ENCODE assay signal across 33 mouse cellular contexts in the genomic region with DNA sequence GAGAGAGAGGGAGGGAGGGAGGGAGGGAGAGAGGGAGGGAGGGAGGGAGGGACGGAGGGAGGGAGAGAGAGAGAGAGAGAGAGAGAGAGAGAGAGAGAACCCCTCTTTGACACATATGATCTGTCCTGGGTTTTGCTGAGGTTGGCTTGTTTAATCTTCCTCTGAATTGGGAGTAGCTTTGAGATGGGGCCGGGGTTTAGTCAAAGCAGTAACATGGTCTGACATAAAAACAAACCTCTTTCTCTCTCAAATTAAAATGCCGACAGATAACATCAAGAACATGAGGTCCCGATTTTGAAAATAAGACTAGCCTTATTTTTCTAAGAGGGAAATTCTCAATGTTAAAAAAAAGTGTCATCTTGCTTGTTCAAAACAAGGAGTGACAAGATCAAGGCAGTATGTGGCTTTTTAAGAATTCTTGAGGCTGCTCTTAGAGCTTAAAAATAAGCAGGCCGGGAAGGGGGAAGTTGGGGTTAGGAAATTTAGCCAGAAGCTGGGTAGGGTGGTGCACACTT. TPM values are rescaled to one million over a fixed set of nuclear protein-coding genes. Genes with fewer than 3 reads are reported as not detected.
DNase-seq lines count a peak whose midpoint lies in the region; ATAC-seq lines count a peak whose summit lies in the region.
"Had no signal": no experiment of that assay in that cellular context is flagged by ENCODE, and none has a peak within 500 bp of the region (broad histone marks: within the 10 kb centered on the region; RNA-seq: fewer than 3 reads in every experiment).

No protein-coding gene starts in this region.

- H3K4me2 ChIP-seq in hindbrain, embryonic 12.5 days (replicated peaks), result no peak overlapping the region
- H3K4me2 ChIP-seq in hindbrain, embryonic 16.5 days (ENCODE audit: low read length), result no peak overlapping the region
- H3K4me2 ChIP-seq: embryonic facial prominence, embryonic 13.5 days; forebrain, embryonic 15.5 days; heart, embryonic 12.5 days; hindbrain, embryonic 15.5 days; limb, embryonic 12.5 days; liver, embryonic 15.5 days; lung, embryonic 15.5 days; midbrain, embryonic 12.5 days had no signal

- ATAC-seq in hindbrain, embryonic 12.5 days (ENCODE audit: low FRiP score), result no peak
- ATAC-seq in hindbrain, embryonic 16.5 days, result no peak
- ATAC-seq: forebrain, embryonic 15.5 days; intestine, embryonic 16.5 days had no signal

- peaks cover 6% of the 10 kb centered on the region; the same call in 1 of the 2 replicates for H3K4me1 ChIP-seq in hindbrain, embryonic 12.5 days
- H3K4me1 ChIP-seq in hindbrain, embryonic 16.5 days (ENCODE audit: control insufficient read depth, insufficient read depth, low read depth, low read length), result no peaks in the 10 kb centered on the region
- H3K4me1 ChIP-seq: embryonic facial prominence, embryonic 13.5 days; forebrain, embryonic 15.5 days; heart, embryonic 12.5 days; liver, embryonic 15.5 days; lung, embryonic 15.5 days; midbrain, embryonic 12.5 days had no signal

- H3K4me3 ChIP-seq in hindbrain, embryonic 12.5 days, result no peak overlapping the region
- no peak overlapping the region for H3K4me3 ChIP-seq in hindbrain, embryonic 16.5 days (ENCODE audit: low read length)
- H3K4me3 ChIP-seq: embryonic facial prominence, embryonic 13.5 days; forebrain, embryonic 10.5 days; forebrain, embryonic 15.5 days; heart, adult 2 months; heart, embryonic 12.5 days; hindbrain, embryonic 15.5 days; limb, embryonic 12.5 days; liver, embryonic 15.5 days; lung, embryonic 15.5 days; midbrain, embryonic 12.5 days; myocyte had no signal

- peak; percentile 35 for DNase-seq in thymus, postnatal 14 days
- DNase-seq in thymus, postnatal 36 days, result no peak
- DNase-seq in induced T-regulatory cell, adult 2 months (ENCODE audit: low read depth), result peak; percentile 90
- DNase-seq in left cerebral cortex, adult 9 months (ENCODE audit: low spot score in 2 of 2), result no peak
- no peak for DNase-seq in adrenal gland, adult 8-10 months
- DNase-seq: adrenal gland, postnatal 25 days; cerebellum, adult 11-12 months; cerebellum, adult 9-11 months; embryo, embryonic 11 days; gastrocnemius, postnatal 25 days; heart, adult 2 months; kidney, adult 8-10 months; kidney, postnatal 4 days; right cerebral cortex, adult 18-20 months; spleen, adult 18-20 months; thymus, postnatal 25 days had no signal

- WGBS in hindbrain, embryonic 12.5 days, result 80% methylated on average over 5 of the region's 5 CpGs
- 85% methylated on average over 4 of the region's 5 CpGs for WGBS in hindbrain, embryonic 16.5 days

- H3K27me3 ChIP-seq in hindbrain, embryonic 12.5 days, result no peaks in the 10 kb centered on the region
- H3K27me3 ChIP-seq in hindbrain, embryonic 16.5 days (replicated peaks; ENCODE audit: control insufficient read depth, insufficient read depth, low read length), result no peaks in the 10 kb centered on the region
- H3K27me3 ChIP-seq: CH12.LX; heart, embryonic 12.5 days; hindbrain, embryonic 15.5 days; liver, embryonic 15.5 days; lung, embryonic 15.5 days; midbrain, embryonic 12.5 days had no signal

- H3K27ac ChIP-seq in hindbrain, embryonic 12.5 days, result peak overlapping the region; percentile 44; the same call in 1 of the 2 replicates
- H3K27ac ChIP-seq in hindbrain, embryonic 16.5 days (ENCODE audit: low read depth, low read length), result no peak overlapping the region
- H3K27ac ChIP-seq: embryonic facial prominence, embryonic 13.5 days; forebrain, embryonic 10.5 days; forebrain, embryonic 15.5 days; heart, adult 2 months; hindbrain, embryonic 15.5 days; kidney, postnatal 0 days; limb, embryonic 12.5 days; liver, embryonic 15.5 days; lung, embryonic 15.5 days; midbrain, embryonic 12.5 days had no signal

- H3K9me3 ChIP-seq in hindbrain, embryonic 12.5 days (replicated peaks), result no peaks in the 10 kb centered on the region
- no peaks in the 10 kb centered on the region for H3K9me3 ChIP-seq in hindbrain, embryonic 16.5 days (ENCODE audit: control insufficient read depth, low read length)
- H3K9me3 ChIP-seq: embryonic facial prominence, embryonic 13.5 days; forebrain, embryonic 10.5 days; forebrain, embryonic 15.5 days; heart, embryonic 12.5 days; hindbrain, embryonic 15.5 days; limb, embryonic 12.5 days; liver, embryonic 15.5 days; lung, embryonic 15.5 days; midbrain, embryonic 12.5 days had no signal

- no peak overlapping the region for H3K9ac ChIP-seq in hindbrain, embryonic 12.5 days
- no peak overlapping the region for H3K9ac ChIP-seq in hindbrain, embryonic 16.5 days (ENCODE audit: low read depth, low read length)
- H3K9ac ChIP-seq: embryonic facial prominence, embryonic 13.5 days; forebrain, embryonic 15.5 days; heart, embryonic 12.5 days; hindbrain, embryonic 15.5 days; limb, embryonic 12.5 days; liver, embryonic 15.5 days; lung, embryonic 15.5 days; midbrain, embryonic 12.5 days had no signal

- no peaks in the 10 kb centered on the region for H3K36me3 ChIP-seq in hindbrain, embryonic 12.5 days
- H3K36me3 ChIP-seq in hindbrain, embryonic 16.5 days (ENCODE audit: control insufficient read depth, insufficient read depth, low read length), result no peaks in the 10 kb centered on the region
- H3K36me3 ChIP-seq: embryonic facial prominence, embryonic 13.5 days; forebrain, embryonic 10.5 days; forebrain, embryonic 15.5 days; heart, embryonic 12.5 days; hindbrain, embryonic 15.5 days; limb, embryonic 12.5 days; liver, embryonic 15.5 days; lung, embryonic 15.5 days; midbrain, embryonic 12.5 days had no signal

RNA-seq across cellular contexts. Expression of a gene that starts 41.4 kb away (rescaled TPM):
- 2.0 and 4.4 TPM in 2 replicates for polyA plus RNA-seq in hindbrain, embryonic 12.5 days (2016; fragmentation: Nextera tagmentation; extraction: Ambion mirVana)
- 1.3 and 2.5 TPM in 2 replicates for polyA plus RNA-seq in hindbrain, embryonic 16.5 days (2015; fragmentation: Nextera tagmentation; extraction: Ambion mirVana)
- under 1 TPM in 3 of 4 experiments, not detected in 1; 0.13 to 0.70 (median 0.42) TPM for total RNA-seq in adrenal gland, adult 8-10 months (2022)
- total RNA-seq: adrenal gland, postnatal 25 days; hematopoietic stem cell, adult 5-6 weeks; megakaryocyte progenitor cell, adult 5-6 weeks had no signal
- polyA plus RNA-seq: myocyte had no signal

RNA-seq across cellular contexts. Expression of a gene that starts 48.8 kb away (rescaled TPM):
- polyA plus RNA-seq in hindbrain, embryonic 12.5 days (2016; fragmentation: Nextera tagmentation; extraction: Ambion mirVana), result 158 and 159 TPM in 2 replicates
- 250 and 276 TPM in 2 replicates for polyA plus RNA-seq in hindbrain, embryonic 16.5 days (2015; fragmentation: Nextera tagmentation; extraction: Ambion mirVana)
- total RNA-seq in adrenal gland, adult 8-10 months (2022), result 100 to 1,000 TPM in 1 of 4 experiments, 10 to 100 TPM in 3; 78.5 to 100 (median 88.6) TPM

RNA-seq across cellular contexts. Expression of a gene that starts 58.2 kb away (rescaled TPM):
- polyA plus RNA-seq in hindbrain, embryonic 12.5 days (2016; fragmentation: Nextera tagmentation; extraction: Ambion mirVana), result 0.09 TPM in 1 of 2 replicates, not detected in the other
- 0.35 and 0.45 TPM in 2 replicates for polyA plus RNA-seq in hindbrain, embryonic 16.5 days (2015; fragmentation: Nextera tagmentation; extraction: Ambion mirVana)
- 1 to 10 TPM in 1 of 4 experiments, under 1 TPM in 3; 0.49 to 1.0 (median 0.75) TPM for total RNA-seq in adrenal gland, adult 8-10 months (2022)
- polyA plus RNA-seq: hindbrain, embryonic 15.5 days; myocyte had no signal

Comparison
In these comparisons a context has a peak if more than half of its experiments do, and no peak if none do; other contexts are left out.
1. DNase-seq: peak in thymus, postnatal 14 days (single experiment) and induced T-regulatory cell, adult 2 months (single experiment); none in thymus, postnatal 36 days (0 of 2), left cerebral cortex, adult 9 months (0 of 2) and adrenal gland, adult 8-10 months (single experiment).